Mouse (Mus musculus) ovary, postnatal 10 days (tissue): Measurements from ENCODE around the gene Jag2.

Experiments used
- DNase-seq: peaks from one replicate; pipeline ENCODE4 v3.0.0; 2022; ENCODE audit warnings: low spot score

Gene Jag2

DNA sequence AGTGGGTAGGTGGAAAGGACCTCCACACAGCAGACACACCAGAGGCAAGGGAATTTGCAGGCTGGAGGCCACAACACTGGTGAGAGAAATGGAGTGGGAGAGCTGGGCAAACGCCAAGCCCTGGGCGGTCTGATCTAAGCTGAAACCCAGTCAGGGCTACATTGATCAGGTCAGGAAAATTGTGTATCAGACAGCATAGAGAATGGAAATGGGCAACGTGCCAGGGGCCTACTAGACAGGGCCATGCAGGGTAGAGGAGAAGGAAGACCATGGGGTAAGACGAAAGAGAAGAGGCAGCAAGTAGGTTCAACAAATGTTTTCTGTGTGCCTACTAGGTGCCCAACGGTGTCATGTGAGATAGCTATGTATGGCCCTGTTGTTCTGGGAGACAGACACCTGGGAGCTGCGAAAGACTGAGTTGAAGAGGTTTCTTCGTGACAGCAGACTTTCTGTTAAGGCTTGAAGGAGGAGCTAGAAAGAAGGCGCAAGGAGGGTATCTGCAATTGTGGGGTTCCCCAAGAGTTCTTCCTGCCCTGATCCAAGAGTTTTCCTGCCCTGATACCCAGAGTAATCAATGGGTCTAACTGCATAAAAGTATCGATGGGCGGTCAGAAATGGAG lies 11.7 kb upstream of the Jag2 start:
- DNase-seq: no peak

DNA sequence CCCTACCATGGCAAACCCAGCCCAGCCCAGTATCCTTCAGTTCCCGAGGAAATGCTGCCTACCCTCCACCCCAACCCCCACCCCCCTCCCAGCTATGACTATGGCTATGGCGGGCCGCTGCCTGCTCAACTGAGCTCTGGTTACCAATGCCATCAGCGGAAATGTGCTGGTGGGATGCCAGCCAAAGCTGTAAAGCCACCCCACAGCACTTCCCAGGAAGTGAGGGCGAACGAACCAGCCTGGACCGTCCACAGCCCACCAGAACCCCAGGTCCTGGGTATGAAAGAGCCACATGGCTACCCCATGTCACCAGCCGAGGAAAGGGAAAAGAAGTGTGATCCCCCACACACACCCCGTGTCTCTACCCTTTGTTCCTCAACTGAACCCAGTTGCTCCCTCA lies 11.1 kb upstream of the Jag2 start:
- DNase-seq: no peak

DNA sequence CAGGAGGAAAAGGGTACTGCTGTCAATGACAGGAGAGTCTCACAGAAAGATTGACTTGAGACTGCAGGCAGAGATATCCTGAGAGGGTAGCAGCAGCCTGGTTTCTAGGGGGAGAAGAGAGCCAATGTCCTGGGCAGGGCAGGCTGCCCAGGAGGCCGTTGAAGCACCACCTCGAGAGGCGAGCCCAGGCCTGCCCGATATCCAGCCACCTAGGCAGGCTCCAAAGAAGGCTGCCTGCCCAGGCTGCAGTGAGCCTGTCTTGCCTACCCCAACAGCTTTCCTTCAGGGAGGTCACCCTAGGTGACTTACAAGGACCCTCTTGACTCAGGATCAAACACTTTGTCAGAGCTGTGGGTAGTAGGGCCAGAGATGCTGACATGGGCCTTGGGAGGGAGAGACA lies 10.7 kb upstream of the Jag2 start:
- DNase-seq: no peak

DNA sequence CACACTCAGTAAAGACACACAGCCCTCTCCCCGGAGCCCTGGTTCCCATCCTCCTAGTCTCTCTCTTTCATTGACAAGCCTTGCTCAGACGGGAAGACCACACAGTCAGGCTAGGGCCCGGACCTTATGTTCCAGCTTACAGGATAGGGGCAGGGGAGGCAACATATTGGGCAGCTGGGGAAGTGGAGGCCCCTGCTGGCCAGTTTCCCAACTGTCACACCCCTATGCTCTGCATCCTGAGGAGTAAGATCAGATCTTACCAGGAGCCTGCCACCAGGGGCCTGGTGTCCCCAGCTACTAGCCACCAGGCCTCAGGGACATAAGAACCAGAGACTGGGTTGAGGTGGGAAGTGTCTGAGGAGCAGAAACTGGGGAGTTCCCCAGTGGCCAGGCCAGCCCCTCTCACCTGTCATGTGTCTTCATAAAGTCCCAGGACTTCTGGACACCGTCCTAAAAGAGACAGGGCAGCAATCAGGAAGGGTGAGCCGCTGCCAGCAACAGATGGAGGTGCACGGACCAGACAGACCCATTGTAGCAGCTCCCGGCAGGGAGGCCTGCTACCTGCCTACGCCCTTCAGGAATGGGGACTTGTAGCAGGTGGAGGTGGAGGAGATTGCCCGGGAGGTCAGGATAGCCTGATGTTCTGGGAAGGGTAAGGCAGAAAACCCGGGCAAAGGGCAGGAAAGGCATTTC lies 9.4 kb upstream of the Jag2 start:
- no peak for DNase-seq

DNA sequence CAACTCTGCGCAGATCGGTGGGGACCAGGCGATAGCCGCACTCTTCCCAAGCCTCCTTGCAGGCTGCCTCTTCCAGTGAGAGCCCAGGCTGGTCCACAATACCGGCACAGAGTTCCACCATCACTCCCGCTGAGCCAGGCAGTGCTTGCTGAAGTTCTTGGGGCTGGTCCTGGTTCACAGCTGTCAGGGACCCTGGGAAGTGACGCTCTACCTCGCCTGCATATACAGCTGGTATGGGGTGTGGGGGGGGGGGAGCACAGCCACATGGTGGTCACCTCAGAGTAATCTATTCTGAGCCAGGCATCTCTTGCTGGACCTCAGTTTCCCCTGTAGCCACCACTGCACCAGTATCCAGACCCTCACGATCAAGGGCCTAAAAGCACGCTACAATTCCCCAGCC lies 8.8 kb upstream of the Jag2 start:
- DNase-seq: no peak

DNA sequence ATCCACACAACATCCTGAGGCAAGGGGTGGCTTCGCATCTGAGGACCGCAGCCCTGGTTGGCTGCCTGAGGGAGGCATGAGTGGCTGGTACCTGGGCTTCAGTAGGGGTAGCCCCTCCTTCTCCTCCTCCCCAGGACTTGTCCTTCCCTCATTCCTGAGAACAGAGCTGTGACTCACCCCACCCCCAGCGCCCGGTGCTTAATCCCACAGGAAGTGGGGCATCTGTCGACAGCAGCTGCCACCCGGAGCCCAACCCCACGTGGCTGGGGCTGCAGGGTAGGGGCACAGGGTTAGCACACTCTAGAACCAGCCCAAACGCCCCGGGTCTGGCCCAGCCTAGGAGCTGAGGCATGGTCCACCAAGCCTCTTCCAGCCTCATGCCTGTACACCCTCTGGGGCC lies 8.3 kb upstream of the Jag2 start:
- no peak for DNase-seq

DNA sequence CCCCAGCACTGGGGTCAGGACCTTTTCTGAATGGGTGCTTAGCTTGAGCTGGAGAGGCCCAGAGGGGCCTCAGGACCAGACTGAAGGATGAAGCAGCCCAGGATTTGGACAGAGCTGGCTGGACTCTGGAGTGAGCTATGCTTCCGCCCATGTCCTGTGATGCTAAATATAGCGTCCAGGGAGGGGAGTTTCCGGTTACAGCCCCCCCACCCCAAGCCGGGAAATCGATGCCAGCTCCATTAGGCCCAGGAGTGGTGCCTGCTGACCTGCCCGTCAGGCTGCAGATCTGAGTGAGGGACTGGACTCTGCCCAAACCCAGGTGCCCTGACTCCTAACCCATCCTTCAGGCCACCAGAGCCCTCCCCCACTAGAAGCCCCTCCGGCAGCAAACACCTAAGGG lies 3.1 kb upstream of the Jag2 start:
- DNase-seq: no peak

DNA sequence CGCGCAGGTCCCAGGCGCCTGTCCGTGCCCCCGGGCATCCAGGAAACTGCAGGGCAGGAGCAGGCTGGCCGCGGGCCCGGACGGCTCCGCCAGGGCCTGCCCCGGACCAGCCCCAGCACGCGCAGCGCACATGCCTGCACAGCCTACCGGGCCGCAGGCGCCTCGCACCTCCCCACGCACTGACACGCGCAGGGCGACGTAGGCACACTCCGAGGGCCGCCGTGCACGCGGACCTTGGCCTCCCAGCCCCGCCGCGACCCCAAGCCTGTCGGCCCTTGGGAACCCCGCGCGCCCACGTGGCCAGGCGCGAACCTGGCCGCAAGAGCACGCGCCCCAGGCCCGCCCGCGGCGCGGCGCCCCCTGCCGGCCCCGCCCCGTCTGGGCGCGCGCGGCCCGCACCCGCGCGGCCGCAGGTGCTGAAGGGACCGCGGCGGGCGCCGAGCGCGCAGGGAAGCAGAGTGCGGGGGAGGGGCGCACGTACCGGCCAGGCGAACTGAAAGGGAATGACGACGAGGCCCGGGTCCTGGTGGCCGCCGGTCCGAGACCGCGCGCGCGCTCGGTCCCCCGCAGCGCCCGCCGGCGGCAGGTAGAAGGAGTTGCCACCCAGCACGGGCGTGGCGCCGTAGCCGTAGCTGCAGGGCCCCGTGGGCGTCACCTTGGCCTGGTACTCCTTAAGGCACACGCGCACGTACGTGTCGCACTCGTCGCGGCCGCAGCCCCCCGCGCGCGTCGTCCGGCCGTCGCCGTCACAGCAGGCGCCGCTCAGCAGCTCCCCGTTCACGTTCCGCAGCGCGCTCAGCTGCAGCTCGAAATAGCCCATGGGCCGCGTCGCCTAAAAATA lies 955 bp downstream of the Jag2 start:
- no peak for DNase-seq

DNA sequence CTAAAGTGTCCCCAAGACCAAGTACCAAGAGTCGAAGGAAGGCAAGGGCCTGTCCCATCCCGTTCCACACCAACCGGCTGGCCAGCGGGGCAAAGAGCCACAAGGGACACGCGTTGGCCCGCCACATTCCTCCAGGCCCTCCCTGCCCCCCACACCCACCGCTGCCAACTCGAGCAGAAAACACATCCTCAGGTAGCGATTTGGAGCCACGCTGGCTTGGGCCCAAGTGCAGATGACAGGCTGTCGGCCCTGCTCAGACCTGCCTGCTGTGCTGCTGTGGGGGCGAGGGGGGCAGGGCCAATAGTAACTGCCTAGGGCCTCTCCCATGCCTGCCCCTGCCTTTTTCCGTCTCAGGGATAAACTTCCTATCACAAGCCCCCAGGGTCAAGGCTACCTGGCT lies 2.3 kb downstream of the Jag2 start:
- no peak for DNase-seq

DNA sequence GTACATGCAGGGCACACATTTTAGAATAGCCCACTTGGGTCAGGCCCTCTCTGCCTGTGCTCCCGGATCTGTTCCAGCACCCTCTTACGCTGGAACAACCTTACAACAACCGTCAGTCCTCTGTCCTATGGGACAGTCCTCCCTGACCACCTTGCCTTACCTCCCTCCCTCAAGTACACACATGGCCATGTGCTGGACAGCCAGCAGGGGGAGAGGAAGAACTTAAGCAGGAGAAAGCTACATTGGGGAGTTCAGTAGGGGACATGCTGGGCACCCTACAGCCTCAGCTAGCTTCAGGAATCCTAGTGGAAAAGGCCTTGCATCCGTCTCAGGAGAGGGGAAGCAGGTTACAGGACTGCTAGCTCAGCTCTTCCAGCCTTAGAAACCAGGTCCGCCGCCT lies 3.6 kb downstream of the Jag2 start:
- DNase-seq: no peak

DNA sequence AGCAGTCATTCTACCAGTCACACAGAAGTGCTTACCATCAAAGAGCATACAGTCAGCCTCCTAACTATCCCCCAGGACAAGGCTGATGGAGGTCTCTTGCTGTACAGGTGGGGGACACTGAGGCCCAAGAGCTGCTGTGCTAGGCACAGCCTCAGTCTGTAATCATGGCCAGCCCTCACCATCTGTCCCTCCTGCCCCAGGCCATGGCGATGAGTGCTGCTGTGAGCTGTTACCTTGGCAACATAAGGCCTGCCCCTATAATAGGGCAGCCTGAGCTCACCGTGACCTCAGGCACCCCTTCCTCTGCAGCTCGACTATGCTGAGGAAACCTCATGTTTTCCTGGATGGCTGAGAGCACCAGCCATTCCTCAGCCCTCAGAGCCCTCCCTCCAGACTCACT lies 7.0 kb downstream of the Jag2 start:
- DNase-seq: no peak

DNA sequence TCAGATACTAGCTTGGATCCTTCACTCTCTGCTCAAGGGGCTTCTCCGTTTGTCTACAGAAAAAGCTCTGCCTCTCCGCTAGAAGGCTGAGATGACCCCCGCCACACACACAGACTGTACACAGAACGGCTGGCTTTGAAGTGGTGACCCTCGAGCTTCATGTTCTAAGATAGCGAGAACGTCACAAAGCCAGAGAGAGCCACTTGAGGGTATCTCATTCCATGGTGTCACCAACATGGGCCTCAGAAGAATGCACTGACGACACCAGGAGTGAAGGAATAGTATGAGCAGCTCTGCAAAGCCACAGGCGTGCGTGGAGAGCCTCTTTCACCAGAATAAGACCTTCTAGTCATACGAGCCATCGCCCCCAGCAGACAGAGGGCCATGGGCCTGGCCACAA lies 8.1 kb downstream of the Jag2 start:
- DNase-seq: no peak

DNA sequence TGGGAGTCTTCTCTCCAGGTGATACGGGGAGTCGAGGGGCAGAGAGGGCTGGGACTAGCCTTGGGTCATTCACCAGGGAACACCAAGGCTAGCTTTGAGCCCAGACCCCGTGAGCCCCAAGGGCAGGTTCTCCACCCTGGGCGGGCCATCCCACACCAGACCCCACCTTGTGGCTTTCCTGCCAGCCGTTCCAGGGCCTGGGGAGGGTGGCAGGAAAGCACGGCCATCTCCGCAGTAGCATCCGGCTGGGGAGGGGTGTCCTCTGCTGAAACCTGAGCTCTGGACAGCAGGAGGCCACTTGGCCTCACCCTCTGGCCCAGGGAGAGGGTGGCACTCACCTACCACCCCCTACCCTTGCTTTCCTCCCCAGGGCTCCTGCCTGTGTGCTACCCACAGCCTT lies 11.7 kb downstream of the Jag2 start:
- no peak for DNase-seq

DNA sequence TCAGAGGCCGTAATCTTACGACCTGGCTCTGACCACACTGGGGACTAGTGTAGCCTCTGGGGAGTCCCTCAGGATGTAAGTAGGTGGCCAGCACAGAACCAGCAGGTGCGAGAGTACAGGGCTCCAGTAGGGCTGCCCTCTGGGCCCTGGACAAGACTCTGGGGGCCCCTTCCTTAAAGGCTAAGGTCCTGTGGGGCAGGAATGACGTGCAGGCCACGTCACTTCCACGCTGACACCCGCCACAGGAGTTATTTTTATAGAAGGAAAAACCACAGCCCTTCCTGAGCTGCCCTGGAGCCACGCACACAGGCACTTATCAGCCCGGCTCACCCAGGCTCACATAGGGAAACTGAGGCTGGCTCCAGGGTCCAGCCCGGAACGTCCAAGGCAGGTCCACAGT lies 12.1 kb downstream of the Jag2 start:
- DNase-seq: no peak

DNA sequence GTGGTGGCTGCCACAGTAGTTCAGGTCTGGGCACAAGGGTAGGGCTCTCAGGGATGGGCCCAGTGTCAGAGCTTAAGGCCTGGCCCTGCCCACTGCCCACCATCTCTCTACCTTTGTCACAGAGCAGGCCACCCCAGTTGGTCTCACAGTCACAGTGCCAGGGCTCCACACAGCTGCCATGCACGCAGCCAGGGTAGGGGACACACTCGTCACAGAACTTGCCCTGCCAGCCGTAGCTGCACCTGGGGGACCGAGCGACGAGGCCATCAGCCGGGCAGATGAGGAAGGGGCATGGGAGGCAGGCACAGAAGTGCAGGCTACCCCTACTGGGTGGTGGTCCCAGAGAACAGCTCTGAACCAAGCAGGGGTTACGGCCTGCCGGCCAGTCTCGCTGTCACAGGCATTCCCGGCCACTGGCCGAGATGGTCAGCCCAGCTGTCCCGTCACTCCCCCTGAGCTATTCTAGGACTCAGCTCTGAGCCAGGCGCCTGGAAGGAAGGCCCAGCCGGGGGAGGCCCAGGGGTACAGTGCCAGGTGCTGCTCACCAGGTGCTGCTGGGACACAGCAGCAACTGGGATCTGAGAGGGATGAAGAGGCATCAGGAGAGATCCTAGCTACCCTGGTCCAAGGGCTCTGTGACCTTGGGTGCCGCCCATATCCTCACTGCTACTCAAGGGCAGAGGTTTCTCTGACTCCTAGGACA lies 12.7 kb downstream of the Jag2 start:
- no peak for DNase-seq

DNA sequence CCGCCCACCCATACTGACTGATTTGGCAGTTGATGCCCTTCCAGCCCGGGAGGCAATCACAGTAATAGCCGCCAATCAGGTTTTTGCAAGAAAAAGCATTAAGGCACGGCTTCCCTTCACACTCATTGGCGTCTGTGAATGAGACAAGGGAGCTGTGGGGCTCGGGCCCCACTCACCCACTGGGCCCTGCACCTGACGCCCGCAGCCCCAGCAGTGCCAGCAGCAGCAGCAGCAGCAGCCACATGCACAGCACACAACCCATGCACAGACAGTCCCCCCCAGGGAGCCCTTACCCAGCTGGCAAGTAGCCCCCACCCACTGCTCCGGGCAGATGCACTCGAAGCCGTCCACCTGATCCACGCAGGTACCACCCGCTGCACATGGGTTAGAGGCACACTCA lies 14.0 kb downstream of the Jag2 start:
- no peak for DNase-seq

DNA sequence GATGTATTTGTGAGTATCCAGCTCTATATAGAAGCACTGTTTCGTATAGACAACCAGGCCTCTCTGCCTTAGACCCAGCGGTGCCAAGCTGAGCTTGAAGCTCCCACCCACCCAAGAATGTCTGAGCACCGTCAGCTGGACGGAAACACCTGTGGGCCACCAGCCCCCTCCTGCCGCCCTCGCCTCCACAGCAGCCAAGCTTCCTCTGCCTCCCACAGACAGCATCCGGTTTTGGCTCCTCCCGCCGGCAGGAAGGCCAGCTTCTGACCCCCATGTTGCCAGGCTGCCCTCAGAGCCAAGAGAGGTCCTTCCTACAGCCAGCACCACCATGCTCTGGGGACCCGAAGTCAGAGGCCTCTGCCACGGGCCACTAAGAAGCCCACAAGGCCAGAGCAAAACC lies 15.0 kb downstream of the Jag2 start:
- DNase-seq: no peak

DNA sequence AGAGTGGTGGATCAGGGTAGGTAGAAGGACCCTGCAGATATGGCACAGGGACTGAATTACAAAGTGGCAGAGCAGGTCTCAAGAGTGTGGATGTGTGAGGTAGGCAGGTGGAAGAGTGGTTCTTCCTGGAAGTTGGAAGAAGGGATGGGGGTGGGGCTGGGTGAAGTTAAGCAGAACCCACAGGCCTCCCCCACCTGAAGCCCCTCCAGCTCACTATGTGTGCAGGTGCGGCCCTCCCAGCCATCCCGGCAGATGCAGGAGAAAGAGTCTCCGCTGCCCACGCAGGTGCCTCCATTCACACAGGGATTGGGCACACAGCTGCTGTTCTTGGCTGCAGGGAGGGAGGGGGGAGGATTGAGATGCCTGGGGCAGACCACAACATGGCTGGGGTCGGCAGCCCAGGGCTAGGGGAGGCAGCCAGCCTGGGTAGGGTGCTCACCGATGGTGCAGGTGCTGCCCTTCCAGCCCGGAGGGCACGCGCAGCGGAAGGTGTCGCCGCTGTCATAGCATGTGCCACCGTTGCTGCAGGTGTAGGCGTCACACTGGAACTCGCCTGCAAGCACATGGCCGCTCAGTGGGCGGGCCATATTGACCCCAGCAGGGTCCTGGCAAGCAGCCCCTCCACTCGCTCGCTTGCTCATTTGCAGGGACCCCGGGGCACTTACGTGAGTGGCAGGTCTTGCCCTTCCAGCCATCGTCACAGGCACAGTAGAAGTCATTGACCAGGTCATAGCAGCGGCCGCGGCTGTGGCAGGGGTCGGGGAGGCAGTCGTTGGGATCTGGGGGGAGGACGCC lies 16.4 kb downstream of the Jag2 start:
- DNase-seq: no peak

DNA sequence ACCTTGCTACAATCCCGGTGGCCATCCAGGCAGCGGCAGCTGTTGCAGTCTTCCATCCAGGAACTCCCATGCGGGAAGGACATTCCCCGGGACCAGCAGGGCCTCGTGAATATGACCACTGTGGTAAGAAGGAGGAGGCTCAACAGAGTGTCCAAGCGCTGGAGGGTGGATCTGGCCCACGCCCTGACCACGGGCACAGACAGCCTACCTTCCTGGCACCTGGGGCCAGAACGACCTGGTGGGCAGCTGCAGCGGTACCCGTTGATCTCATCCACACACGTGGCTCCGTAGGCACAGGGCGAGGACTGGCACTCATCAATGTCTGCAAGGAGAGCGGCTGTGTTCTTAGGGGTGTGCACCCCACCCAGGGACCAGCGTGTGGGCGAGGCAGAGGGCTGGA lies 17.9 kb downstream of the Jag2 start:
- DNase-seq: no peak

DNA sequence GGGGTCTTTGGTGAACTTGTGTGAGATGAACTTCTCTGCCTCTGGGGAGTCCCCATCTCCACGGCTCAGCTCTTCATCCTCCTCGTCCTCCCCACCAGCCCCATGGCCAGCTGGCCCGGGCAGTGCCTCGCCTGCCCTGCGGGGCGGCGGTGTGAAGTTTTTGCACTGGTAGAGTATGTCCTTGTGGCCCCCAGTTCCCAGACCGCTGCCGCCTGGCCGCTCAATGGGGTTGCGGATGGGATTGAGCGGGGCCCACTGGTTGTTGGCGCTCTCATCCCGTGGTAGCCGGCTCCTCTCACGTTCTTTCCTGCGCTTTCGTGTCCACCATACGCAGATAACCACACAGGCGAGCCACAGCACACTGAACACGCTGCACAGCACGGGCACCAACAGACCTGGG lies 20.6 kb downstream of the Jag2 start:
- no peak for DNase-seq

DNA sequence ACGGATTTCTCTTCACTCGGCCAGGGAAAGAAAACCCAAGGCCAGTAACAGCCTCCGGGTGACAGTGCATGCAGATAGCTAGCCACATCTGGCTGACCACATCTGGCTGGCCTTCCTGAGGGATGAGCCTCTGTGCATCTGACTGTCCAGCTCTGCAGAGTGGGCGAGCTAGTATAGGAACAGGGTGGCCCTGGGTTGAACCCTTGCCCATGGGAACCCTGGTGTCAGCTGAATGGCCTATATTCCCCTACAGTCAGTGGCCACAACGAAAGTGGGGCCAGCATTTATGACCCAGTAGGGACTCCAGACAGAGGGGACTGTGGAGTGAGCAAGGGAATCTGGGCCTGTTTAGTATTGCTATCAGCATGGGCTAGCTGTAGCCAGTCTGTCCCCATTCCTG lies 24.6 kb downstream of the Jag2 start:
- no peak for DNase-seq

DNA sequence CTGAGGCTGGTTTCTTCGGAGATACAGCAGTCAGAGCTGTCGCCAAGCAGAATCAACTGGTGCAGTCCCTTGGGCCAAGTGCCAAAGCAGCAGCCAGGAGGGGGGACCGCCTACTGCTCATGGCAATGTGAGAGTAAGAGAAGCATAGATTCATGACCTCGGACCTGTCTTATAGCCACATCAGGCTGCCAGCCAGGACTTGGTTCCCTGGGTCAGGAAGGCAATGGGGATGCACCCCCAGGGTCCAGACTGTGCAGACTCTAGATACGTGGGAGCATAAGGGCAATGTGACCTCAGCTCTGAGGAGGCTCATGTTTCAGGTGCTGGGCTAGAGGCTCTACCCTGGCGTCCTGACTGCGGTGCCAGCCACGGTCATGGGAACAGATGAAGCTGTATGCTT lies 25.6 kb downstream of the Jag2 start:
- DNase-seq: no peak
